Mouse (Mus musculus) midbrain, embryonic 14.5 days (tissue): Measurements from ENCODE around the gene Bap1. TPM values are rescaled to one million over a fixed set of nuclear protein-coding genes. Genes with fewer than 3 reads are reported as not detected.
A peak's percentile ranks its signal among the peaks of the same experiment; 100 is the strongest.

Experiments
- ATAC-seq: fragments of 200-750 bp; cut with Nextera tagmentation; 2 replicates; pipeline ENCODE4 v1.8.0; 2017; ENCODE audit warnings: moderate number of reproducible peaks, moderate library complexity; ENCODE audit not compliant: low FRiP score, low TSS enrichment
- DNase-seq: peaks from one replicate; pipeline ENCODE4 v3.0.0-alpha.2; 2015
- H3K27ac ChIP-seq: fragments of 300-500 bp; sonication (generic); replicated peaks from 2 replicates; pipeline ENCODE4 v1.5.1; 2014; ENCODE audit warnings: mild to moderate bottlenecking, low read depth, low read length, moderate library complexity
- H3K27me3 ChIP-seq: fragments of 300-500 bp; sonication (generic); 2 replicates; pipeline ENCODE4 v1.6.1; 2014; ENCODE audit warnings: low read length, control low read depth, mixed read lengths; ENCODE audit not compliant: control insufficient read depth, insufficient read depth
- H3K36me3 ChIP-seq: fragments of 300-500 bp; sonication (generic); 2 replicates; pipeline ENCODE4 v1.6.1; 2014; ENCODE audit warnings: low read length, control low read depth; ENCODE audit not compliant: control insufficient read depth, insufficient read depth
- H3K4me1 ChIP-seq: fragments of 300-500 bp; sonication (generic); 2 replicates; pipeline ENCODE4 v1.6.1; 2014; ENCODE audit warnings: mild to moderate bottlenecking, antibody characterized with exemption, low read length, control low read depth; ENCODE audit not compliant: control insufficient read depth, insufficient read depth
- H3K4me2 ChIP-seq: fragments of 300-500 bp; sonication (generic); 2 replicates; pipeline ENCODE4 v1.6.1; 2014; ENCODE audit warnings: mild to moderate bottlenecking, low read length, moderate library complexity
- H3K4me3 ChIP-seq: fragments of 300-500 bp; sonication (generic); replicated peaks from 2 replicates; pipeline ENCODE4 v1.5.1; 2014; ENCODE audit warnings: low read depth, low read length
- H3K9ac ChIP-seq: fragments of 300-500 bp; sonication (generic); replicated peaks from 2 replicates; pipeline ENCODE4 v1.6.1; 2014; ENCODE audit warnings: mild to moderate bottlenecking, low read length, moderate library complexity
- H3K9me3 ChIP-seq: fragments of 300-500 bp; sonication (generic); 2 replicates; pipeline ENCODE4 v1.6.1; 2016; ENCODE audit warnings: low read length, control low read depth, mixed read lengths; ENCODE audit not compliant: control insufficient read depth
- WGBS: fragments of 180-500 bp; shearing (Covaris S2); extraction: QIAGEN DNeasy Blood & Tissue Kit; methylation state at CpG from one replicate; pipeline ENCODE4 v1.1.7; 2014; 5-methylcytosine and 5-hydroxymethylcytosine counted together
- polyA plus RNA-seq: library from polyadenylated mRNA; unstranded; fragments of >200 nt; fragmentation: Nextera tagmentation; extraction: Ambion mirVana; gene quantifications from 2 replicates; pipeline ENCODE4 v1.2.1, GENCODE M21; 2014

Gene Bap1
- polyA plus RNA-seq, 1 experiment from 2014 or later, result 118 TPM

DNA sequence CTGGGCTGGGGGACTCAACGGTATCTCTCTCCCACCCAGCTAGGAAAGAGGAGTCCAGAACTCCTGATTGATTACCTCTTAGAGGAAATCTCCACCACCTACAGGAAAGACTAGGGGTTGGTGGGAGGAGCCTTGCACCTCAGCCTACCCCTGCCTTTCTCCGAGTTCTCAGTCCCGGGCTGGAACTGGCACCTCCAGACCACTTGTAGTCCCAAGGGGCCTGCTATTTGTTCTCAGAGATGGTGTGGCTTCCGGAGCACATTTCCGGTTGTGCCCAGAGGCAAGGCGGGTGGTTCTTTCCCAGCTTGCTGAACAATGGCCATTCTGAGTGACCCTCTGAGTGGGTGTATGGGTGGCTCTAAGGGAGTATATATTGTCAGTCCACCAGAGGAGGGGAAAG is 23.0 kb upstream of the Bap1 start:
- no peak for DNase-seq
- 79% methylated on average over 6 of the region's 6 CpGs for WGBS
- Histone ChIP-seq H3K9ac (no peak overlapping the region), H3K4me3 (no peak overlapping the region), H3K27me3 (no peaks in the 10 kb centered on the region), H3K9me3 (no peaks in the 10 kb centered on the region), H3K27ac (no peak overlapping the region), H3K4me2 (no peak overlapping the region), H3K36me3 (no peaks in the 10 kb centered on the region), H3K4me1 (no peaks in the 10 kb centered on the region)
- ATAC-seq, result no peak

DNA sequence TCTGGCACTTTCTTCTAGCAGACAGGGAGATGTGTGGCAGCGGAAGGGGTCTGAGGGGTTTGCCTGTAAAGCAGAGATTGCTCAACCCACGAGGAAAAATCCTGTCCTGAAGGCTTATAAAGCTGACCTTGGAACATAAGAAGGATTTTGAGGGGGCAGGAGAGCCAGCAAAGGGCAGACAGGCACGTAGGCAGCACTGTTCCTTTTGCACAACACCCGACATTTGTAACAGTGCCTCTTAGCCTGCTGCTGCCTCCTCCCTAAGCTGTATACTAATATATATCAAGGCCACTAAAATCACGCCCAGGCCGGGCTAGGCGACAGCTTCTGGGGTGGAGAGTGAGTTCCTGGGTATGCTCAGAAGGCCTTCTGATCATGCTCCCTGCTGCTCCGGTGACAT is 20.8 kb upstream of the Bap1 start:
- Histone ChIP-seq H3K27ac (no peak overlapping the region), H3K4me1 (no peaks in the 10 kb centered on the region), H3K9me3 (no peaks in the 10 kb centered on the region), H3K4me3 (no peak overlapping the region), H3K4me2 (no peak overlapping the region), H3K9ac (no peak overlapping the region), H3K27me3 (no peaks in the 10 kb centered on the region), H3K36me3 (no peaks in the 10 kb centered on the region)
- DNase-seq, result no peak
- no peak for ATAC-seq
- WGBS, result 75% methylated on average over 8 of the region's 8 CpGs

DNA sequence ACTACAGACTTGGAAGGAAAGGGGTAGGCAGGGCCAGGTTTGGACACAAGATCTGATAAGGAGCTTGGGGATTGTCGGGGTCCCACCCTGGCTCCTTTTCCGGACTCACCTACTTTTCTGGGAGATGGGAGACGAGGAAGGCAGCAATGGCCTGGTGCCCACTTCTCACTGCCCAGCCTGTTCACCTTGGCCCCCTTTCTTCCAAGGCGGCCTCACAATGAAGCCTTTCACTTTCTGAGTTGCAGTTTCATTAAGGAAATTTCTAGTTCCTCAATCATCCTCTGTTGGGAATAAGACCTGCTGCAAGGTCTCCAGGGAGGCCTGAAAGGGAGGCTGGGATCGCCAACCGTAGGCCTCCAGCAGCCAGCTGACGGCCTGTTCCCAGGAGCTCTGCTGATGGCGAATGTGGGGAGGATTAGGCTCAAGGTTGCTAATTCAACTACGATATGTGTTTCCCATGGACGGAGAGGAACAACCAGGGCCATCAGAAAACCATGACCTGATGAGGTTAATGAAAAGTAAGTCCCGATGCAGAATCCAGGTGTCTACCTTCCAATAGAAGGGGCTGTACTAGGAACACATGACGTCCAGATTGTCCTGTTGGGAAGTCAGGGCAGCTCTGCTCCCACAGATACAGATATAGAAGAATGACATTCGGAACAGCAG is 18.7 kb upstream of the Bap1 start:
- Histone ChIP-seq H3K4me3 (no peak overlapping the region), H3K27ac (0 out of 2 replicates have a peak overlapping the region, but pooled peaks have one; percentile 5), H3K4me1 (no peaks in the 10 kb centered on the region), H3K9ac (no peak overlapping the region), H3K36me3 (no peaks in the 10 kb centered on the region), H3K9me3 (no peaks in the 10 kb centered on the region), H3K27me3 (no peaks in the 10 kb centered on the region), H3K4me2 (no peak overlapping the region)
- no peak for ATAC-seq
- WGBS, result 83% methylated on average over 13 of the region's 13 CpGs
- no peak for DNase-seq

DNA sequence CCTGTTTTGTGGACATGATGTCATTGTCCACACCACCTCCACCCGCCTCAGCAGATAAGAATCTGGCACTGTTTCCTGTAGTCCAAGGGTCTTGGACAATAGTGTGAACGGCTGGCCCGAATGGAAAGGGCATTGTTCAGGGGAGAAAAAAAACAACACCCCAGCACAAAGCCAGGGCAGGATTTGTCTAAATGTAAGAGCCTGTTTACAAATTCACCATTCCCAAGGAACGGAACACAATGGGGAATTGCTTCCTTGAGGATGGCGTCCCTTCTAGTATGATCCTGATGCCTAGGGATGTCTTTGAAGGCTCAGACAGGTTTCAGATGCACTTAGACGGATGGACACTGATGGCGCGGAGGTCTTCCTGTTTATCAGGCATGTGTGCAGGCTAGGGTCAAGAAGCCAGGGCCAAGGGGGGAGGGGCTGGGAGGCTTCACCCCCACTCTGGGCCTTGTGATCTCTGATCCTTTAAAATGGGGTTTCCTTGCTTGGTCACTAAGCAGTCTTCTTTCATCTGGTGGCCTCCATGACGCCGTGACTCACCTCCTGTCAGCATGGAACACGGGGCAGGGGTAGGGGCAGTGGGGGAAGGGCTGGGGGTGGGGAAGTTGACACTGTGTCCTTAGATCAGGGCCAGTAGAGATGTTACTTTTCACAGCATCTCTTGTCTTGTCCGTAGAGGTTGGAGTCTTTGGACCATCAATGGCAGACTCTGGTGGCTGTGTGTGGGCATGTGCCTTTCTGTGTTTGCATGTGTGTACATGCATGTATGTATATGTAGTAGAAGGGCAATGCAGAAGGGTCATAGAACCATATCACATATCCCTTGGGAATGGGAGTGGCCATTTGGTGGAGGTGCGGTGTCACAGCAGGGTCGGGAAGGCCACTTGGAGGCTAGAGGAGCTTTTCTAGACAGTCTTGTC is 17.9 kb upstream of the Bap1 start:
- DNase-seq (no peak), ATAC-seq (no peak; the same call in 1 of the 2 replicates)
- whole genome bisulfite sequencing, result 88% methylated on average over 14 of the region's 14 CpGs

DNA sequence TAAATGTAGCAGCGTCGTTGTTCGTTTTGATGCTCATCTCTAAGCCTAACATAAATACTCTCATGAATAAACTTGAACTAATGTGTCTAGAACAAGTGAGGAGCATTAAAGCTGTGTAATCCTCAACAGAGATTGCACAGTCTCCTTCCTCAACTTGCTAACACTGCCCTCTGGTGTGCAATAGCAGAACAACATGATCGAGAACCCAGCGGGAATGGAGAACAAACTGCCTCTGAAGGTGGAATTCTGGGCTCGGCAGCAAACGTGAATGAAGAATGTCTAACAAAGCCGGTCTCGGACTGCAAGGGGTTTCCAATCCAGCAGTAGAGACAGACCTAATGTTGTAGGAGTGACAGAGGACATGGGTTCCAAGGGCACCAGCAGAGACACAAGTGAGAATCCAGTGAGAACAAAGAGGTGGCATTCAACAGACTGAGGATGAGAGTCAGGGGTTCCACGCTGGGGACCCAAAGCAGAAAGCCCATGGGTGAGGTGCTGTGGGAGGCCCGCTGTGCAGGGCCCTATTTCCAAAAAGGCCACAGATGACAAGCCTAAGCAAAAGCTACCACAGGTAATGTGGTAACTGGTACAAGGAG is 17.2 kb upstream of the Bap1 start:
- Histone ChIP-seq H3K4me1 (no peaks in the 10 kb centered on the region), H3K27me3 (no peaks in the 10 kb centered on the region), H3K27ac (no peak overlapping the region), H3K4me2 (0 out of 2 replicates have a peak overlapping the region, but pooled peaks have one; percentile 16), H3K36me3 (no peaks in the 10 kb centered on the region), H3K4me3 (no peak overlapping the region), H3K9me3 (no peaks in the 10 kb centered on the region), H3K9ac (no peak overlapping the region)
- WGBS, result 21% methylated on average over 11 of the region's 11 CpGs
- ATAC-seq, result no peak; the same call in 1 of the 2 replicates
- peak; percentile 91 for DNase-seq

More for the DNA sequence above, 17.9 kb upstream of the Bap1 start:
- no peak overlapping the region for H3K9ac ChIP-seq
- no peaks in the 10 kb centered on the region for H3K27me3 ChIP-seq
- no peaks in the 10 kb centered on the region for H3K9me3 ChIP-seq
- H3K36me3 ChIP-seq, result no peaks in the 10 kb centered on the region
- H3K4me1 ChIP-seq, result no peaks in the 10 kb centered on the region
- H3K4me3 ChIP-seq, result no peak overlapping the region
- H3K27ac ChIP-seq, result no peak overlapping the region
- H3K4me2 ChIP-seq, result no peak overlapping the region

DNA sequence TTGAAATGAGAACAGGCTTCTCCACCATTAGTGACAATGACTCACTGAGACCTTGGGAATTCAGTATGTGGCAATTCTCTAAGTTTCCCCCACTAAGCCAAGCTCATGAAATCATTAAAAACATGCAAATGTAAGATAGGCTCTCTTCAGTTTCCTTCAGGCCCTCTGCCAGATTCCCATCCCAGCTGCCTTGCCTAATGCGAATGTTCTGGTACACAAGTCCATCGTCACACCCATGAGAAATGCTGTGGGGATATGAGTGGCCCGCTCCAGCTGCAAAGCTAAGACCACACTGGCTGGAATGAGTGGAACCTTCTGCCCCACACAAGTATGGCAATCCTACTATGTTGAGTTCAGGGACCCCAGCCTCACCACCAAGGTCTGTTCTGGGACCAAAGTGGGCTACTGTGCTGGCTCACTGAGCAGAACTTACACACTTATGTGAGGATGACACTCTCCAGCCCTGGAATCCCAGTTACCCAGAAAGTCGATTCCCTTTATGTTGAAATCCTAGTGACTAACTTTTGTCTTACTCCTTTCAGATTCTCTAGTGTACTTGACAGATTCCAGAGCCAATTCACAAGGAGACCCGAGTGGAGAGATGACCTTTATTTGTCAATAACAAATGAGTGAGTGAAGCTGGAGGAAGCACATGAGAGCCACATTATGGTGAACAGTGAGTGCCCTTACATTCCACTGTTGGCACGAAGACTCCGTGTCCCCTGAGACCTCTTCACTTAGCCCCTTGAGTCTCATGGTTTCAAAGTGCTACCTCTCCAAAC is 14.0 kb upstream of the Bap1 start:
- H3K4me2 ChIP-seq, result no peak overlapping the region
- H3K36me3 ChIP-seq, result no peaks in the 10 kb centered on the region
- 88% methylated on average over 7 of the region's 7 CpGs for WGBS
- no peaks in the 10 kb centered on the region for H3K4me1 ChIP-seq
- H3K27me3 ChIP-seq, result no peaks in the 10 kb centered on the region
- no peak overlapping the region for H3K4me3 ChIP-seq
- H3K27ac ChIP-seq, result no peak overlapping the region
- H3K9ac ChIP-seq, result no peak overlapping the region
- no peak for DNase-seq
- no peak for ATAC-seq
- H3K9me3 ChIP-seq, result no peaks in the 10 kb centered on the region

DNA sequence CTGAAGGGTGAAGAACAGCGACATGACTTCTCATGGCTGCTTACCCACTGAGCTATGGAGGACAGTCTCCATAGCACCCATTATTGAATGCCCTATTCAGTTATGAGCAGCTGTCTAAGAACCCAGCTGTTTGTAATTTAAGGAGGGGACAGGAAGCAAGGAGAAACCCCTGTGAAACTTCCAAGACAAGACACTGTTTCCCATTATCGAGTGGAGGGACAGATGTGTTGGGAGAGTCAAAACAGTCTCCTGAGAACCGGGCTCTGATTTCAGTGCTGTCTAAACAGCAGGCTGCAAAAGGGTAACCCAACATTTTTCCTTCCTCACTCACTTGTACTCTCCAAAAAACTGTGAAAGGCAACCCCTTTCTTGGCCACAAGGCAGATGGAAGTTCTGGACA is 10.7 kb upstream of the Bap1 start:
- Histone ChIP-seq H3K4me2 (no peak overlapping the region), H3K36me3 (no peaks in the 10 kb centered on the region), H3K4me1 (no peaks in the 10 kb centered on the region), H3K27me3 (no peaks in the 10 kb centered on the region), H3K9ac (no peak overlapping the region), H3K4me3 (no peak overlapping the region), H3K9me3 (no peaks in the 10 kb centered on the region), H3K27ac (no peak overlapping the region)
- DNase-seq, result no peak
- ATAC-seq, result no peak
- whole genome bisulfite sequencing, result 79% methylated on average over 3 of the region's 3 CpGs

DNA sequence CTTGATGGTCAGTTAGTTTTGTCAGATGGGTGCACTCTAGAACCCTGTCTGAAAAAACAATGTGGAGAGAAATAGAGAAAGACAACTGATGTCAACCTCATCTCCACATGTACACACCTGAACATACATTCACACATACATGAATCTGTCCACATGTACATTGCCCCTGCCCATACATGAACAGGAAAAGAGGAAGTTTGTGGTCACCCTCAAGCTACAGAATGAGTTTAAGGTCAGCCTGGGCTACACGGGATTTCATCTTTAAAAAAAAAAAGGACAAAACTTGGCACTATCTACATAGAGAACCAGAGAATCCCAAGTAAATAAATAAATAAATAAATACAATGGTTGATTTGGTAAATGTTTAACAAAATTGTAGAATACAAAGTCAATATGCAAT is 6.5 kb upstream of the Bap1 start:
- H3K9ac ChIP-seq, result no peak overlapping the region
- H3K4me2 ChIP-seq, result no peak overlapping the region
- no peak overlapping the region for H3K27ac ChIP-seq
- ATAC-seq (no peak), DNase-seq (no peak)
- H3K4me3 ChIP-seq, result no peak overlapping the region
- H3K9me3 ChIP-seq, result no peaks in the 10 kb centered on the region
- H3K36me3 ChIP-seq, result no peaks in the 10 kb centered on the region
- H3K27me3 ChIP-seq, result no peaks in the 10 kb centered on the region
- 91% methylated on average over 1 of the region's 1 CpGs for WGBS
- H3K4me1 ChIP-seq, result no peaks in the 10 kb centered on the region
